Mouse (Mus musculus) lung, adult 2 months (tissue): Measurements from ENCODE around the gene Pbdc1.

Experiments used
- CTCF ChIP-seq: fragments of 200-500 bp; IDR thresholded peaks from 2 replicates; pipeline ENCODE4 v1.5.1; 2011; ENCODE audit warnings: mild to moderate bottlenecking, low read length, control low read depth; ENCODE audit not compliant: insufficient read depth
- POLR2A ChIP-seq: fragments of 200-500 bp; IDR thresholded peaks from 2 replicates; pipeline ENCODE4 v1.6.1; 2011; ENCODE audit warnings: low read depth, mild to moderate bottlenecking, control low read depth, low read length, borderline replicate concordance; ENCODE audit errors: extremely low read depth

DNA sequence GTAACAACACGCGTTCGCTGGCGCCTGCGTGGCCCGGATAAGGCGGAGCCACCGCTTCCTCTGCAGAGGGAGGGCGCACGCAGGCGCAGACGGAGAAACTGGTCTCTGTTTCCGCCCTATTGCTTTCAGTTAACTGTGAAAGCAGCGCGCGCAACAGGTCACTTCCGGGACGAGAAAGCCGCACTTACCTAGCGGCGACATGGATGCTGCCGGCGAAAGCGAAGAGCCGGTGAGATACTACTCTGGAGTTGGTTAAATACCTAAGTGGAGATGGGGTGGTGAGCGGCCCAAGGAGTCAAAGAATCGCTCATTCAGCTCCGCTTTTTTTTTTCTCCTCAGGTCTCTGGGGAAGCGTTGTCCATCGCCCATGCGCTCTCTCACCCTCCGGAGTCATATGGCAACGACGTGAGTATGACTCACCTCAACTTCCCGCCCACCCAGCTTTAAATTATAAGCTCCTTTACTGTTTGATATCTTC lies at the start of gene Pbdc1:
- no peak for TF ChIP-seq CTCF
- no peak; the same call in 1 of the 2 replicates for TF ChIP-seq POLR2A
